Mouse (Mus musculus): ENCODE measurements at regions not wholly inside any gene's neighbourhood (a gene's known extent, or its start where the extent isn't known, plus 50 kb on each side); places are given as distances from the start of the nearest gene placed in this dataset.

- DNase-seq (ENCODE audit: low read depth, low spot score), result peak; percentile 36
Observed at GRCm38 (mm10) chr1:117243599-117243998, 440.8 kb downstream of the Gm19965 start.

GRCm38 (mm10) chr1:117248342-117248741 lies 445.6 kb downstream of the Gm19965 start:
- DNase-seq (ENCODE audit: low read depth, low spot score), result peak; percentile 75

GRCm38 (mm10) chr1:117290746-117291145 lies 406.2 kb upstream of the Gm28363 start:
- no peak for DNase-seq (ENCODE audit: low read depth, low spot score)

- peak; percentile 39 for DNase-seq (ENCODE audit: low read depth, low spot score)
Observed at GRCm38 (mm10) chr1:117299232-117299631, 397.7 kb upstream of the Gm28363 start.

Data from brain, adult 2 months (tissue).